Comparison of ENCODE assay signal across 17 mouse cellular contexts in genomic region chr11:109559241-109559640, GRCm38 (mm10). TPM values are rescaled to one million over a fixed set of nuclear protein-coding genes. Genes with fewer than 3 reads are reported as not detected.
DNase-seq lines count a peak whose midpoint lies in the region; ATAC-seq lines count a peak whose summit lies in the region.
"Had no signal": no experiment of that assay in that cellular context is flagged by ENCODE, and none has a peak within 500 bp of the region (broad histone marks: within the 10 kb centered on the region; RNA-seq: fewer than 3 reads in every experiment).

No protein-coding gene starts in this region.

- H3K36me3 ChIP-seq in liver, embryonic 12.5 days, result no peaks in the 10 kb centered on the region
- H3K36me3 ChIP-seq in liver, embryonic 11.5 days (ENCODE audit: control insufficient read depth, insufficient read depth, low read length), result no peaks in the 10 kb centered on the region
- H3K36me3 ChIP-seq in hindbrain, embryonic 12.5 days, result no peaks in the 10 kb centered on the region
- H3K36me3 ChIP-seq: embryonic facial prominence, embryonic 10.5 days; forebrain, embryonic 15.5 days; hindbrain, embryonic 10.5 days; limb, embryonic 15.5 days had no signal

- no peak overlapping the region for H3K9ac ChIP-seq in liver, embryonic 12.5 days
- no peak overlapping the region for H3K9ac ChIP-seq in liver, embryonic 11.5 days (ENCODE audit: low read depth, low read length)
- H3K9ac ChIP-seq in hindbrain, embryonic 12.5 days, result no peak overlapping the region
- H3K9ac ChIP-seq: forebrain, embryonic 15.5 days; limb, embryonic 15.5 days had no signal

- H3K4me3 ChIP-seq in liver, embryonic 12.5 days, result no peak overlapping the region
- H3K4me3 ChIP-seq in liver, embryonic 11.5 days (ENCODE audit: low read depth, low read length), result no peak overlapping the region
- H3K4me3 ChIP-seq in hindbrain, embryonic 12.5 days, result no peak overlapping the region
- H3K4me3 ChIP-seq: embryonic facial prominence, embryonic 10.5 days; forebrain, embryonic 15.5 days; hindbrain, embryonic 10.5 days; limb, embryonic 15.5 days had no signal

- H3K9me3 ChIP-seq in liver, embryonic 12.5 days (replicated peaks), result no peaks in the 10 kb centered on the region
- no peaks in the 10 kb centered on the region for H3K9me3 ChIP-seq in liver, embryonic 11.5 days (ENCODE audit: control insufficient read depth, low read length)
- 0 out of 2 replicates have a peak, but pooled peaks cover 2% of the 10 kb centered on the region for H3K9me3 ChIP-seq in hindbrain, embryonic 12.5 days (replicated peaks)
- H3K9me3 ChIP-seq: embryonic facial prominence, embryonic 10.5 days; forebrain, embryonic 15.5 days; hindbrain, embryonic 10.5 days; limb, embryonic 15.5 days had no signal

- H3K27ac ChIP-seq in liver, embryonic 12.5 days, result peak overlapping the region; percentile 98
- H3K27ac ChIP-seq in liver, embryonic 11.5 days (ENCODE audit: low read depth, low read length), result no peak overlapping the region
- no peak overlapping the region for H3K27ac ChIP-seq in hindbrain, embryonic 12.5 days
- H3K27ac ChIP-seq: embryonic facial prominence, embryonic 10.5 days; forebrain, embryonic 15.5 days; hindbrain, embryonic 10.5 days; limb, embryonic 15.5 days had no signal

- H3K4me1 ChIP-seq in liver, embryonic 12.5 days, result peaks cover 81% of the 10 kb centered on the region
- peaks cover 40% of the 10 kb centered on the region for H3K4me1 ChIP-seq in liver, embryonic 11.5 days (replicated peaks; ENCODE audit: control insufficient read depth, insufficient read depth, low read length)
- H3K4me1 ChIP-seq in hindbrain, embryonic 12.5 days, result no peaks in the 10 kb centered on the region
- H3K4me1 ChIP-seq: forebrain, embryonic 15.5 days; hindbrain, embryonic 10.5 days had no signal

- ATAC-seq in liver, embryonic 12.5 days, result no peak
- ATAC-seq in liver, embryonic 11.5 days (replicated peaks; ENCODE audit: low FRiP score), result no peak
- no peak for ATAC-seq in hindbrain, embryonic 12.5 days (ENCODE audit: low FRiP score)
- ATAC-seq: activated CD4-positive, CD25-positive, alpha-beta regulatory T cell, adult 4 months; forebrain, embryonic 15.5 days; Patski had no signal

- no peaks in the 10 kb centered on the region for H3K27me3 ChIP-seq in liver, embryonic 12.5 days (replicated peaks)
- no peaks in the 10 kb centered on the region for H3K27me3 ChIP-seq in liver, embryonic 11.5 days (replicated peaks; ENCODE audit: control insufficient read depth, insufficient read depth, low read length)
- H3K27me3 ChIP-seq in hindbrain, embryonic 12.5 days, result no peaks in the 10 kb centered on the region
- H3K27me3 ChIP-seq: forebrain, embryonic 15.5 days; limb, embryonic 15.5 days; Patski had no signal

- 84% methylated on average over 12 of the region's 12 CpGs for WGBS in liver, embryonic 12.5 days (ENCODE audit: insufficient replicate concordance)
- 85% methylated on average over 12 of the region's 12 CpGs for WGBS in liver, embryonic 11.5 days
- WGBS in hindbrain, embryonic 12.5 days, result 93% methylated on average over 12 of the region's 12 CpGs

- 0 out of 2 replicates have a peak overlapping the region, but pooled peaks have one; percentile 13 for H3K4me2 ChIP-seq in liver, embryonic 12.5 days
- H3K4me2 ChIP-seq in liver, embryonic 11.5 days, result no peak overlapping the region
- H3K4me2 ChIP-seq in hindbrain, embryonic 12.5 days (replicated peaks), result no peak overlapping the region
- H3K4me2 ChIP-seq: forebrain, embryonic 15.5 days; limb, embryonic 15.5 days had no signal

- DNase-seq in heart, adult 9 months (ENCODE audit: low spot score in 2 of 2), result peak; percentile 24 to 51
- DNase-seq in heart, postnatal 4 days, result no peak
- no peak for DNase-seq in liver, embryonic 11.5 days (ENCODE audit: low spot score)
- DNase-seq in kidney, postnatal 36 days, result peak; percentile 41 to 56
- peak; percentile 5 for DNase-seq in lung, postnatal 36 days
- DNase-seq: cerebellum, adult 11 months; midbrain, embryonic 14.5 days; retina, postnatal 1 day; thymus, postnatal 36 days had no signal

RNA-seq across cellular contexts. Expression of gene Wipi1, which starts 52.5 kb away (rescaled TPM):
- 10 to 100 TPM; 85.0 to 86.1 TPM for total RNA-seq in heart, postnatal 4 days (2021)
- 31.7 and 33.5 TPM in 2 replicates for polyA plus RNA-seq in liver, embryonic 12.5 days (2016; fragmentation: Nextera tagmentation; extraction: Ambion mirVana)
- 18.9 and 21.8 TPM in 2 replicates for polyA plus RNA-seq in liver, embryonic 11.5 days (2014; fragmentation: Nextera tagmentation; extraction: Ambion mirVana)
- 25.1 and 27.5 TPM in 2 replicates for polyA plus RNA-seq in hindbrain, embryonic 12.5 days (2016; fragmentation: Nextera tagmentation; extraction: Ambion mirVana)

Comparison
In these comparisons a context has a peak if more than half of its experiments do, and no peak if none do; other contexts are left out.
1. DNase-seq: peak in heart, adult 9 months (2 of 2), kidney, postnatal 36 days (2 of 2) and lung, postnatal 36 days (single experiment); none in heart, postnatal 4 days (single experiment) and liver, embryonic 11.5 days (single experiment).